Mouse (Mus musculus) myocyte (in vitro differentiated cells): ENCODE measurements around the gene Ccdc57. TPM values are rescaled to one million over a fixed set of nuclear protein-coding genes. Genes with fewer than 3 reads are reported as not detected.

Source experiments
- H3K27me3 ChIP-seq: one replicate; pipeline ENCODE4 v1.6.1; 2011; ENCODE audit not compliant: control insufficient read depth, insufficient read depth, insufficient read length
- H3K36me3 ChIP-seq: one replicate; pipeline ENCODE4 v1.6.1; 2011; ENCODE audit not compliant: control insufficient read depth, insufficient read depth
- H3K4me2 ChIP-seq: one replicate; pipeline ENCODE4 v1.6.1; 2011; ENCODE audit warnings: low read depth, control low read depth
- H3K4me3 ChIP-seq: one replicate; pipeline ENCODE4 v1.5.1; 2011; ENCODE audit warnings: mild to moderate bottlenecking, control low read depth, moderate library complexity
- H3K79me2 ChIP-seq: one replicate; pipeline ENCODE4 v1.6.1; 2011; ENCODE audit not compliant: control insufficient read depth, insufficient read depth
- H3ac ChIP-seq: one replicate; pipeline ENCODE4 v1.6.1; 2011; ENCODE audit not compliant: control insufficient read depth, insufficient read length
- CEBPB ChIP-seq: IDR thresholded peaks from 2 replicates; pipeline ENCODE4 v1.6.1; 2011; ENCODE audit warnings: mild to moderate bottlenecking, moderate library complexity; ENCODE audit not compliant: poor library complexity, insufficient read depth, severe bottlenecking
- E2F4 ChIP-seq: IDR thresholded peaks from one replicate; pipeline ENCODE4 v1.6.1; 2011; ENCODE audit warnings: mild to moderate bottlenecking, control low read depth, moderate library complexity; ENCODE audit not compliant: insufficient read depth
- MAX ChIP-seq: IDR thresholded peaks from one replicate; pipeline ENCODE4 v1.6.1; 2011; ENCODE audit warnings: low read depth, mild to moderate bottlenecking, control low read depth
- MYOD1 ChIP-seq, 3 experiments: IDR thresholded peaks; one replicate each; pipeline ENCODE4 v1.6.1; 2011; ENCODE audit warnings: control low read depth in 2 of 3, low read depth in 2 of 3, mild to moderate bottlenecking in 2 of 3, moderate library complexity in 1 of 3; ENCODE audit not compliant: insufficient read length in 2 of 3, control insufficient read depth in 1 of 3
- MYOG ChIP-seq, 3 experiments: IDR thresholded peaks; one replicate each; pipeline ENCODE4 v1.6.1; 2011; ENCODE audit warnings: control low read depth in 2 of 3, low read depth in 2 of 3, mild to moderate bottlenecking in 2 of 3; ENCODE audit not compliant: insufficient read length in 2 of 3, control insufficient read depth in 1 of 3, insufficient read depth in 1 of 3
- POLR2A ChIP-seq: IDR thresholded peaks from one replicate; pipeline ENCODE4 v1.6.1; 2011; ENCODE audit warnings: low read depth, mild to moderate bottlenecking, control low read depth, moderate library complexity; ENCODE audit not compliant: insufficient read length
- POLR2AphosphoS2 ChIP-seq: IDR thresholded peaks from one replicate; pipeline ENCODE4 v1.6.1; 2011; ENCODE audit warnings: low read depth, control low read depth; ENCODE audit not compliant: insufficient read length
- REST ChIP-seq: IDR thresholded peaks from one replicate; pipeline ENCODE4 v1.6.1; 2011; ENCODE audit warnings: mild to moderate bottlenecking, control low read depth, moderate library complexity; ENCODE audit not compliant: insufficient read depth, insufficient read length
- SRF ChIP-seq: IDR thresholded peaks from one replicate; pipeline ENCODE4 v1.6.1; 2011; ENCODE audit warnings: low read depth; ENCODE audit not compliant: control insufficient read depth, insufficient read length
- TCF12 ChIP-seq: IDR thresholded peaks from one replicate; pipeline ENCODE4 v1.6.1; 2011; ENCODE audit warnings: mild to moderate bottlenecking, control low read depth; ENCODE audit not compliant: poor library complexity, insufficient read depth, severe bottlenecking
- TCF3 ChIP-seq: IDR thresholded peaks from one replicate; pipeline ENCODE4 v1.6.1; 2011; ENCODE audit warnings: low read depth, control low read depth; ENCODE audit not compliant: insufficient read length
- USF1 ChIP-seq: IDR thresholded peaks from one replicate; pipeline ENCODE4 v1.6.1; 2011; ENCODE audit warnings: low read depth, mild to moderate bottlenecking, control low read depth, moderate library complexity
- polyA plus RNA-seq: library from polyadenylated mRNA; unstranded; fragments of >200 nt; fragmentation: generic; extraction: Trizol; gene quantifications from one replicate; pipeline ENCODE4 v1.2.1, GENCODE M21; 2012; ENCODE audit warnings: missing spikeins

The Ccdc57 gene
- polyA plus RNA-seq, 1 experiment = 1.8 TPM

DNA sequence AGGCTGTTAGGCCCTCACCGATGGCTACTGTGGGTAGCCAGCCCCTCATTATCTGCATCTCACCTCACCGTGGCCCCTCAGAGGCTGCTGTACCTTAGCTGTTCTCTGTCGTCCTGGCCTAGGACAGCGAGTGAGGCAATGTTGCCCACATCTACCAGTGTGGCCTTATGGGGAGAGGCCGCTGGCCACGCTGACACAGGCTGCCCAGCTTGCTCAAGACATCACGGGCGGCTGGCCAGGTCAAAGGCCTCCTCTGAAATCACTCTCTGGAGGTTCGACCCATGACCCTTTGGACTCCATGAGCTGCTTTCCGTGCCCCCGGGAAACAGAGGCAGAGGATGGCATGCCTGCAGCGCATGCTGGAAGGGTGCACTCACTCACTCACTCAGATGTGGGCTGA is 102.0 kb downstream of the Ccdc57 start:
- no peaks in the 10 kb centered on the region for H3K79me2 ChIP-seq

DNA sequence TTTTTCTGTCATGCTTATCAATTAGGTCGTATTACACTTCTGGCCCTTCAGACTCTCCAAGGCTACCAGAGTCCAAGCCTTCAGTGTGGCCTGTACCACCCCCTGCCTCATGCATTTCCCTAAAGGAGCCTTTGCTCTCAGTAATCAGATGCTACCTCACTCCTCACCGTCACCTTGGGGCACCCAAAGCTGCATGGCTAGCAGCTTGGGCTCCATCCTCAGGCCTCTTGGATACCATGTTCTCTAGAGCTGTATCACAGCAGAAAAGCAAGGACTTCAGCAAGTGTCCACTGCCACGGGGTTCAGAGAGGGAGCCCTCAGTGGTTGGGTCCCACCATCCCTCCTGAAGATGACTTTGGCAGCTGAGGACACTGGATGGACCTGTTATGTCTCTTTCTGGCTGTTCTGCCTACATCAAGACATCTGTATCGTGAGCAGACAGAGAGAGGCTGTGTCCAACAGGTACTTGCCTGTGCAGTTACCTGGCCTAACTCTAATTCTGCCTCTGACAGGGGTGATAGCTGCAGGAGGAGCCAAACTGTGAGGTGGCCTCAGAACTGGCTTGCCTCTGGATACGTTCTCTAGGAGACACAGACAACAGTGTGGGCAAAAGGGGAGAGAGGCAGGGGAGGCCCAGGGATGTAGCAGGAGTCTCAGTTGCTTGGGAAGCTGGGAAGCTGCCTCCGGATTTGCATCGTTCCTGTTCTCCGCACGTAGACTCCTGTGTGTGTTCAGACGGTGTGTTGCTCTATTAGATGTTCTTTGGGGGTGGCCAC is 102.7 kb downstream of the Ccdc57 start:
- no peak for TF ChIP-seq E2F4
- TF ChIP-seq POLR2A = no peak
- TF ChIP-seq TCF12 = no peak
- TF ChIP-seq POLR2AphosphoS2 = no peak
- TF ChIP-seq REST = no peak
- TF ChIP-seq TCF3 = no peak
- no peak for TF ChIP-seq MYOD1 (IDR thresholded peaks at IDR 0.05; ENCODE audit: control insufficient read depth in 1 of 3, insufficient read length in 2 of 3, low read depth in 2 of 3)
- TF ChIP-seq CEBPB = no peak
- no peak for TF ChIP-seq MAX
- TF ChIP-seq MYOG (IDR thresholded peaks at IDR 0.05; ENCODE audit: control insufficient read depth in 1 of 3, insufficient read depth in 1 of 3, insufficient read length in 2 of 3, low read depth in 2 of 3) = no peak
- no peak for TF ChIP-seq SRF
- no peak for TF ChIP-seq USF1
- H3K36me3 ChIP-seq = no peaks in the 10 kb centered on the region
- no peak overlapping the region for H3ac ChIP-seq
- no peak overlapping the region for H3K4me2 ChIP-seq
- H3K79me2 ChIP-seq = no peaks in the 10 kb centered on the region
- no peak overlapping the region for H3K4me3 ChIP-seq
- no peaks in the 10 kb centered on the region for H3K27me3 ChIP-seq

More for the DNA sequence above, 102.0 kb downstream of the Ccdc57 start:
- Histone ChIP-seq H3ac (no peak overlapping the region), H3K36me3 (no peaks in the 10 kb centered on the region), H3K4me3 (no peak overlapping the region), H3K4me2 (no peak overlapping the region), H3K27me3 (no peaks in the 10 kb centered on the region)
- no peak for TF ChIP-seq TCF12
- no peak for TF ChIP-seq REST
- no peak for TF ChIP-seq USF1
- no peak for TF ChIP-seq TCF3
- TF ChIP-seq SRF = no peak
- TF ChIP-seq CEBPB = no peak
- no peak for TF ChIP-seq MYOG (IDR thresholded peaks at IDR 0.05; ENCODE audit: control insufficient read depth in 1 of 3, insufficient read depth in 1 of 3, insufficient read length in 2 of 3, low read depth in 2 of 3)
- no peak for TF ChIP-seq E2F4

DNA sequence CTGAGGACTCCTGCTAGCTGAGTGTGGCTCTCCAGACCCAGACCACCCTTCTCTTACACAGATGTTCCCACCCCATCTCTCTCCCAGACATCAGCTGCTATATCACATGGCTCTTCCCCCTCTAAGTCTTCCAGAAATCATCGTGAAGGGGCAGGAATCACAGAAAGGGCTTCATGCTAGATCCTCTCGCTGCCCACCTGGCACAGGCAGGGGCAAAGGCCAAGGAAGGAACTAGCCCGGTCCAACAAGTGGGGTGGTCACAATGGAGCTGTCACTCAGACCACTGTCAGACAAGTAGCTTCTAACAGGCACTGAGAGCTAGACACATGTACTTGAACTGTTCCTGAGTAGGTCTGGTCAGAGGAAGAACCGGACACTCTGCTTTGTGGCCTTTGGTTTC is 104.3 kb downstream of the Ccdc57 start:
- no peak overlapping the region for H3K4me2 ChIP-seq
- H3K36me3 ChIP-seq = no peaks in the 10 kb centered on the region
- no peaks in the 10 kb centered on the region for H3K27me3 ChIP-seq
- peaks cover 2% of the 10 kb centered on the region for H3K79me2 ChIP-seq
- H3ac ChIP-seq = no peak overlapping the region
- no peak for TF ChIP-seq TCF3
- TF ChIP-seq POLR2A = no peak
- no peak for TF ChIP-seq E2F4
- TF ChIP-seq USF1 = no peak
- TF ChIP-seq MYOG (IDR thresholded peaks at IDR 0.05; ENCODE audit: control insufficient read depth in 1 of 3, insufficient read depth in 1 of 3, insufficient read length in 2 of 3, low read depth in 2 of 3) = no peak
- TF ChIP-seq MYOD1 (IDR thresholded peaks at IDR 0.05; ENCODE audit: control insufficient read depth in 1 of 3, insufficient read length in 2 of 3, low read depth in 2 of 3) = no peak
- H3K4me3 ChIP-seq = no peak overlapping the region

DNA sequence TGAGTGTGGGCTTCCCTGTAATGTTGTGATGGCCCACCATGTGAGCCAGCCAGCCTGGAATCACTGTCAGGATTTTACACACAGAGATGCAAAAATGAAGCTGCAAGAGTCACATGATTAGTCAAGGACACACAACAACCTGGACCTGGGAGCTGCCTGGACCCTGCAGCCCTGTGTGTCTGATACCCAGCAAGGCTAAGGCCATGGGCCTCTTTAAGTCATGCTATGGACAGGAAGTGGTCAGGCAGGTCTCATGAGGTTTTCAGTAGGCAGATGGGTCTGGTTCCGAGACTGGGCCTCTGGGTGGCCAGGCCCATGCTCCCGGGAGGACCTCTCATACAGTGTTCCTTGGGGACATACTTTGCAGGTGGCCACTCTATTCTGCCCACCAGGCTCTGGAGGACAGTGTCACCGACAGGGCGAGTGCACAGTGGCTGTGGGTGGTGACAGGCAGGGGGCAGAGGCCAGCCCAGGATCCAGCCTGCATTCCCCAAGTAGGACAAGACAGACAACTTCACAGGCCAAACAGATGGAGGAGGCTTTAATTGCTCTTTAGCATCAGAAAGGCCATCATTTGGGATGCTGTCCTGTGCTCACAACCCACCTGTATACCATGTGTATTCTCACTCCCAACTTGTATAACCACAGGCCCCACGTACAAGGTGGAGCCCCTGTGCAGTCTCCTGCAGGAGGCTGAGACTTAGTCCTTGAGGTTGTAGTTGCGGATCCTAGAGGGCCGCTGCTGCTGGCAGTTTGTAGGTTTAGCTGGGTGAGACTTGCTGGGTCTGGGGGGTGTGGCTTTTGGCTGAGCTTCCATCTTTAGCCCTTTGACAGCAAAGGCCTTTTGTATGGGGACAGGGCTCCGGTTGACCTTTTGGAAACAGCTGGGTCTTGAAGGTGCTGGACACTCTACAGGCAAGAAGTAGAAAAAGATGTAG is 106.4 kb downstream of the Ccdc57 start:
- Histone ChIP-seq H3ac (no peak overlapping the region), H3K4me3 (no peak overlapping the region), H3K36me3 (no peaks in the 10 kb centered on the region), H3K27me3 (no peaks in the 10 kb centered on the region), H3K79me2 (peaks cover 23% of the 10 kb centered on the region), H3K4me2 (no peak overlapping the region)
- TF ChIP-seq E2F4 = no peak
- no peak for TF ChIP-seq MYOD1 (IDR thresholded peaks at IDR 0.05; ENCODE audit: control insufficient read depth in 1 of 3, insufficient read length in 2 of 3, low read depth in 2 of 3)
- no peak for TF ChIP-seq REST
- no peak for TF ChIP-seq POLR2A
- no peak for TF ChIP-seq MYOG (IDR thresholded peaks at IDR 0.05; ENCODE audit: control insufficient read depth in 1 of 3, insufficient read depth in 1 of 3, insufficient read length in 2 of 3, low read depth in 2 of 3)
- no peak for TF ChIP-seq TCF12
- no peak for TF ChIP-seq MAX
- TF ChIP-seq USF1 = no peak
- no peak for TF ChIP-seq TCF3
- TF ChIP-seq CEBPB = no peak
- no peak for TF ChIP-seq POLR2AphosphoS2
- no peak for TF ChIP-seq SRF
